Mouse (Mus musculus): ENCODE results near the gene Ppp1r17.

DNA sequence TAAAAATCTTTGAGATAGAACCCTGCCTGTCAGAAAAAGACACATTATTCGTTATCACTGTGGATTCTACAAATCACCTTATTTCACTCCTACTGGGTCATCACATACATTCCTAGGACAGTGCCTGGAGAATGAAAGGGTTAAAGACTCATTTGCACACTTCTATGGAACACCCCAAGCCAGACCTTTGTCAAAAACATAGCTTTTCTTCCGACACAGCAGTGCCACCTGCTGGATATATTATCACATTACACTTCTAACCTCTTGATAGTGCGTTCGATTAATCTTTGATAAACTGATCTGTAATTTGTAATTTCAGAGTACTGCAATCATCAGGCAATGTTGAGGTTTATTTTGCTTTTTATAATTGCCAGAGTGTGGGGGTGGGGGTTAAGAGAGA is 31.8 kb downstream of the Ppp1r17 start:
- no peak for TF ChIP-seq POLR2A (IDR thresholded peaks at IDR 0.05; ENCODE audit: insufficient read depth, low read depth, low read length)
- TF ChIP-seq CTCF (IDR thresholded peaks at IDR 0.05; ENCODE audit: insufficient read depth, low read depth, low read length): no peak
